In genomic region chr2:122764526-122764925, GRCm38 (mm10) we compare ENCODE assay signal across 8 mouse cellular contexts. TPM values are rescaled to one million over a fixed set of nuclear protein-coding genes. Genes with fewer than 3 reads are reported as not detected.
DNase-seq lines count a peak whose midpoint lies in the region; ATAC-seq and TF ChIP-seq lines count a peak whose summit lies in the region.

No protein-coding gene starts in this region.

- no peaks in the 10 kb centered on the region for H3K27me3 ChIP-seq in kidney, postnatal 0 days (ENCODE audit: insufficient read depth, low read length)
- peaks cover 3% of the 10 kb centered on the region; the same call in 1 of the 2 replicates for H3K27me3 ChIP-seq in hindbrain, postnatal 0 days (ENCODE audit: insufficient read depth, low read length)
- H3K27me3 ChIP-seq in midbrain, embryonic 14.5 days (ENCODE audit: control insufficient read depth, insufficient read depth, low read length) = 0 out of 2 replicates have a peak, but pooled peaks cover 5% of the 10 kb centered on the region

- no peak for TF ChIP-seq CTCF in kidney, postnatal 0 days (IDR thresholded peaks at IDR 0.05; ENCODE audit: low read depth)
- TF ChIP-seq CTCF in hindbrain, postnatal 0 days (IDR thresholded peaks at IDR 0.05; ENCODE audit: low read depth) = no peak
- no peak for TF ChIP-seq CTCF in left cerebral cortex, adult 2 months (IDR thresholded peaks at IDR 0.05)

- H3K9ac ChIP-seq in kidney, postnatal 0 days (ENCODE audit: low read depth, low read length) = no peak overlapping the region
- H3K9ac ChIP-seq in hindbrain, postnatal 0 days (replicated peaks; ENCODE audit: low read length) = no peak overlapping the region
- no peak overlapping the region for H3K9ac ChIP-seq in midbrain, embryonic 14.5 days (replicated peaks; ENCODE audit: low read length)

- no peak for DNase-seq in kidney, postnatal 0 days (ENCODE audit: low spot score)
- no peak for DNase-seq in kidney, adult 8-10 months
- peak; percentile 22 for DNase-seq in adipocyte (ENCODE audit: low spot score)
- DNase-seq in hindbrain, postnatal 0 days (ENCODE audit: low spot score) = no peak
- no peak for DNase-seq in midbrain, embryonic 14.5 days
- no peak for DNase-seq in left cerebral cortex, adult 2 months (ENCODE audit: extremely low spot score in 1 of 2, low spot score in 2 of 2)
- DNase-seq in adrenal gland, adult (ENCODE audit: inconsistent age in 2 of 2, low spot score in 1 of 2) = no peak

- 52% methylated on average over 6 of the region's 6 CpGs for WGBS in kidney, postnatal 0 days
- WGBS in hindbrain, postnatal 0 days = 61% methylated on average over 6 of the region's 6 CpGs
- 56% methylated on average over 6 of the region's 6 CpGs for whole genome bisulfite sequencing in midbrain, embryonic 14.5 days

- no peaks in the 10 kb centered on the region for H3K9me3 ChIP-seq in kidney, postnatal 0 days (replicated peaks; ENCODE audit: low read length)
- no peaks in the 10 kb centered on the region for H3K9me3 ChIP-seq in hindbrain, postnatal 0 days (ENCODE audit: low read length)
- H3K9me3 ChIP-seq in midbrain, embryonic 14.5 days (ENCODE audit: control insufficient read depth, low read length) = no peaks in the 10 kb centered on the region

- intact Hi-C loops in left cerebral cortex, adult 2 months (cut with DNase I) = no loop called here

- ATAC-seq in kidney, postnatal 0 days (replicated peaks; ENCODE audit: low FRiP score, low read depth) = no peak
- ATAC-seq in hindbrain, postnatal 0 days = no peak
- ATAC-seq in midbrain, embryonic 14.5 days (ENCODE audit: low FRiP score, low TSS enrichment) = no peak
- ATAC-seq in erythroblast, adult 5-6 weeks (replicated peaks; ENCODE audit: low FRiP score, poor library complexity, severe bottlenecking) = no peak

- H3K4me2 ChIP-seq in kidney, postnatal 0 days (ENCODE audit: low read length) = peak overlapping the region; percentile 87
- H3K4me2 ChIP-seq in hindbrain, postnatal 0 days (ENCODE audit: low read depth, low read length) = peak overlapping the region; percentile 95
- H3K4me2 ChIP-seq in midbrain, embryonic 14.5 days (ENCODE audit: low read length) = peak overlapping the region; percentile 68

- H3K4me1 ChIP-seq in kidney, postnatal 0 days (replicated peaks; ENCODE audit: insufficient read depth, low read length) = no peaks in the 10 kb centered on the region
- no peaks in the 10 kb centered on the region for H3K4me1 ChIP-seq in hindbrain, postnatal 0 days (ENCODE audit: insufficient read depth, low read length)
- 0 out of 2 replicates have a peak, but pooled peaks cover 5% of the 10 kb centered on the region for H3K4me1 ChIP-seq in midbrain, embryonic 14.5 days (ENCODE audit: control insufficient read depth, insufficient read depth, low read length)

- H3K36me3 ChIP-seq in kidney, postnatal 0 days (ENCODE audit: insufficient read depth, low read length) = no peaks in the 10 kb centered on the region
- no peaks in the 10 kb centered on the region for H3K36me3 ChIP-seq in hindbrain, postnatal 0 days (ENCODE audit: insufficient read depth, low read length)
- no peaks in the 10 kb centered on the region for H3K36me3 ChIP-seq in midbrain, embryonic 14.5 days (ENCODE audit: control insufficient read depth, insufficient read depth, low read length)

- 0 out of 2 replicates have a peak overlapping the region, but pooled peaks have one; percentile 43 for H3K27ac ChIP-seq in kidney, postnatal 0 days
- H3K27ac ChIP-seq in hindbrain, postnatal 0 days = no peak overlapping the region
- H3K27ac ChIP-seq in midbrain, embryonic 14.5 days (replicated peaks; ENCODE audit: low read depth, low read length) = no peak overlapping the region
- no peak overlapping the region for H3K27ac ChIP-seq in left cerebral cortex, adult 2 months

- no peak overlapping the region for H3K4me3 ChIP-seq in kidney, postnatal 0 days (replicated peaks; ENCODE audit: low read depth, low read length)
- peak overlapping the region; percentile 48 for H3K4me3 ChIP-seq in hindbrain, postnatal 0 days (ENCODE audit: low read length)
- no peak overlapping the region for H3K4me3 ChIP-seq in midbrain, embryonic 14.5 days (replicated peaks; ENCODE audit: low read depth, low read length)
- no peak overlapping the region for H3K4me3 ChIP-seq in left cerebral cortex, adult 2 months

RNA-seq across cellular contexts. Expression of gene Sqor, which starts 0.5 kb away (rescaled TPM):
- 33.0 and 34.5 TPM in 2 replicates for polyA plus RNA-seq in kidney, postnatal 0 days (2015; fragmentation: Nextera tagmentation; extraction: Ambion mirVana)
- total RNA-seq in hindbrain, postnatal 0 days (2014; rRNA removed) = 2.9 and 3.2 TPM in 2 replicates
- 4.4 and 5.7 TPM in 2 replicates for polyA plus RNA-seq in hindbrain, postnatal 0 days (2015; fragmentation: Nextera tagmentation; extraction: Ambion mirVana)
- 1.1 and 2.1 TPM in 2 replicates for polyA plus RNA-seq in midbrain, embryonic 14.5 days (2014; fragmentation: Nextera tagmentation; extraction: Ambion mirVana)
- 1 to 10 TPM; 4.6 to 7.0 TPM for total RNA-seq in left cerebral cortex, adult 2 months (2021)
- 28.0 and 56.3 TPM in 2 replicates for total RNA-seq in erythroblast, adult 5-6 weeks (2015; ENCODE audit: low replicate concordance)
- 24.2 and 44.2 TPM in 2 replicates for total RNA-seq in erythroblast, adult 5-6 weeks (2017; ENCODE audit: low replicate concordance)

RNA-seq across cellular contexts. Expression of gene Bloc1s6, which starts 26.2 kb away (rescaled TPM):
- 43.6 and 50.0 TPM in 2 replicates for polyA plus RNA-seq in kidney, postnatal 0 days (2015; fragmentation: Nextera tagmentation; extraction: Ambion mirVana)
- 75.4 and 138 TPM in 2 replicates for total RNA-seq in hindbrain, postnatal 0 days (2014; rRNA removed)
- 94.1 and 97.3 TPM in 2 replicates for polyA plus RNA-seq in hindbrain, postnatal 0 days (2015; fragmentation: Nextera tagmentation; extraction: Ambion mirVana)
- 77.1 and 93.9 TPM in 2 replicates for polyA plus RNA-seq in midbrain, embryonic 14.5 days (2014; fragmentation: Nextera tagmentation; extraction: Ambion mirVana)
- 10 to 100 TPM; 28.2 to 34.3 TPM for total RNA-seq in left cerebral cortex, adult 2 months (2021)
- 3.1 and 20.2 TPM in 2 replicates for total RNA-seq in erythroblast, adult 5-6 weeks (2015; ENCODE audit: low replicate concordance)
- total RNA-seq in erythroblast, adult 5-6 weeks (2017; ENCODE audit: low replicate concordance) = 5.0 and 5.4 TPM in 2 replicates
